Mouse (Mus musculus): ENCODE results near the gene Flt3. TPM values are rescaled to one million over a fixed set of nuclear protein-coding genes. Genes with fewer than 3 reads are reported as not detected.
A peak's percentile ranks its signal among the peaks of the same experiment; 100 is the strongest.

Flt3 gene
- total and polyA plus RNA-seq, 3 experiments: 0.76 to 3.3 (median 2.3) TPM

- no peaks in the 10 kb centered on the region for H3K27me3 ChIP-seq (replicated peaks)
- peak overlapping the region; percentile 6; the same call in 1 of the 2 replicates for H3K4me2 ChIP-seq (ENCODE audit: insufficient read depth, low read depth, poor library complexity, severe bottlenecking)
- TF ChIP-seq TBP (conservative IDR thresholded peaks at IDR 0.05; ENCODE audit: low read depth, low read length) (no peak), ZKSCAN1 (IDR thresholded peaks at IDR 0.05; ENCODE audit: borderline replicate concordance, low read depth, low read length) (no peak), SMC3 (IDR thresholded peaks at IDR 0.05; ENCODE audit: low read depth, low read length) (no peak), JUN (IDR thresholded peaks at IDR 0.05; ENCODE audit: insufficient read depth, low read depth, low read length) (no peak), EP300 (IDR thresholded peaks at IDR 0.05; ENCODE audit: low read length) (peak; percentile 63), MAZ (IDR thresholded peaks at IDR 0.05; ENCODE audit: low read depth, low read length) (no peak), RCOR1 (conservative IDR thresholded peaks at IDR 0.05; ENCODE audit: low read depth, low read length) (no peak), ELF1 (IDR thresholded peaks at IDR 0.05; ENCODE audit: low read depth, low read length) (peak; percentile 25; the same call in 1 of the 2 replicates), ZNF384 (IDR thresholded peaks at IDR 0.05; ENCODE audit: low read depth, low read length) (peak; percentile 67), MAX (IDR thresholded peaks at IDR 0.05; ENCODE audit: low read length) (no peak), MYC (IDR thresholded peaks at IDR 0.05; ENCODE audit: low read depth, low read length) (no peak), PAX5 (IDR thresholded peaks at IDR 0.05; ENCODE audit: low read length) (no peak), ETS1 (conservative IDR thresholded peaks at IDR 0.05; ENCODE audit: low read depth, low read length) (no peak), CTCF (conservative IDR thresholded peaks at IDR 0.05 in 1 of 2, IDR thresholded peaks at IDR 0.05 in 1 of 2; ENCODE audit: low read depth in 2 of 2, low read length in 2 of 2) (no peak), RAD21 (IDR thresholded peaks at IDR 0.05; ENCODE audit: low read depth, low read length) (no peak), BHLHE40 (IDR thresholded peaks at IDR 0.05; ENCODE audit: low read depth, low read length) (peak; percentile 61), JUND (conservative IDR thresholded peaks at IDR 0.05; ENCODE audit: low read depth, low read length) (no peak)
- dilution Hi-C loops (cut with MboI; ENCODE audit: extremely low pct_ligation_motif_present, extremely low pct_unique_long_range_greater_than_20kb, low sequenced_read_pairs) (no loop called here), in situ Hi-C loops (cut with MboI; ENCODE audit: low pct_ligation_motif_present, low pct_unique_long_range_greater_than_20kb, low sequenced_read_pairs) (no loop called here)
- peaks cover 3% of the 10 kb centered on the region for H3K9me3 ChIP-seq (replicated peaks; ENCODE audit: low read length)
- no peak overlapping the region for H3K27ac ChIP-seq (ENCODE audit: insufficient read depth, low read depth)
- H3K4me1 ChIP-seq (ENCODE audit: control insufficient read depth in 1 of 2, insufficient read depth in 2 of 2): peaks cover 6 to 47% of the 10 kb centered on the region in 2 experiments
- no peak overlapping the region for H3K9ac ChIP-seq (ENCODE audit: insufficient read depth, low read depth)
- no peaks in the 10 kb centered on the region for H3K79me2 ChIP-seq (replicated peaks; ENCODE audit: control insufficient read depth, extremely low read depth, insufficient read depth, poor library complexity, severe bottlenecking)
- no peaks in the 10 kb centered on the region for H3K36me3 ChIP-seq (replicated peaks in 1 of 2; ENCODE audit: control insufficient read depth in 1 of 2, insufficient read depth in 1 of 2, low read length in 1 of 2)
- no peak overlapping the region for H3K4me3 ChIP-seq (replicated peaks in 1 of 3; ENCODE audit: low read depth in 2 of 3, low read length in 2 of 3, poor library complexity in 1 of 3)
- DNase-seq (ENCODE audit: extremely low read depth): peak; percentile 83
Observed at GRCm38 (mm10) chr5:147363054-147363453, 37.2 kb downstream of the Flt3 start.

DNA sequence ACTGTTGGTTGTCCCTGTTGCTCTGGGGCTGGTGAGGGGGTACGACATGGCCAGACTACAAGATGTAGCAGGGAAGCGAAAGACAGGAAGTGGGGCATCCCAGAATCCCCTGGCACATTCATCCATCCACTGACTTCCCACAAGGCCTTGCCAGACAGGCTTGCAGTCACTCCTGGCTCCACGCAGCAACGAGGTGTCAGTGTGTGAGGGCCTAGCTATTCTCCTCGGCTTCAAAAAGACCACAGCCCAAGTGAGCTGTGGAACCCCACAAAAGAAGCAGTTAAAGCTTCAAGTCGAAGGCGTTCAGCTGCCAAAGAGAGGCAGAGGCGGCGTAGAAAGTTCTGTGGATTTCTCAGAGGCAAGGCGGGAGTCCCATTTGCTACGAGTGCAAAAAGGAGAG is 41.8 kb downstream of the Flt3 start:
- TF ChIP-seq USF2 (conservative IDR thresholded peaks at IDR 0.05; ENCODE audit: low read depth, low read length): no peak
- TF ChIP-seq E2F4 (IDR thresholded peaks at IDR 0.05; ENCODE audit: insufficient replicate concordance, low read depth, low read length): no peak
- TF ChIP-seq NELFE (IDR thresholded peaks at IDR 0.05; ENCODE audit: low read depth, low read length): no peak
- no peak for TF ChIP-seq CHD2 (IDR thresholded peaks at IDR 0.05; ENCODE audit: low read length)
- TF ChIP-seq JUN (IDR thresholded peaks at IDR 0.05; ENCODE audit: insufficient read depth, low read depth, low read length): no peak
- TF ChIP-seq KAT2A (IDR thresholded peaks at IDR 0.05; ENCODE audit: insufficient replicate concordance, low read length): no peak
- TF ChIP-seq SIN3A (IDR thresholded peaks at IDR 0.05; ENCODE audit: low read length): no peak
- no peak for TF ChIP-seq ETS1 (conservative IDR thresholded peaks at IDR 0.05; ENCODE audit: low read depth, low read length)
- H3K9me3 ChIP-seq (replicated peaks; ENCODE audit: low read length): peaks cover 6% of the 10 kb centered on the region
- in situ Hi-C loops (cut with MboI; ENCODE audit: low pct_ligation_motif_present, low pct_unique_long_range_greater_than_20kb, low sequenced_read_pairs) (no loop called here), dilution Hi-C loops (cut with MboI; ENCODE audit: extremely low pct_ligation_motif_present, extremely low pct_unique_long_range_greater_than_20kb, low sequenced_read_pairs) (no loop called here)
- no peak overlapping the region for H3K27ac ChIP-seq (ENCODE audit: insufficient read depth, low read depth)
- H3K79me2 ChIP-seq (replicated peaks; ENCODE audit: control insufficient read depth, extremely low read depth, insufficient read depth, poor library complexity, severe bottlenecking): no peaks in the 10 kb centered on the region
- H3K4me3 ChIP-seq (replicated peaks in 1 of 3; ENCODE audit: low read depth in 2 of 3, low read length in 2 of 3, poor library complexity in 1 of 3): no peak overlapping the region
- no peaks in the 10 kb centered on the region for H3K27me3 ChIP-seq (replicated peaks)
- no peak for DNase-seq (ENCODE audit: extremely low read depth)
- no peaks in the 10 kb centered on the region for H3K36me3 ChIP-seq (replicated peaks in 1 of 2; ENCODE audit: control insufficient read depth in 1 of 2, insufficient read depth in 1 of 2, low read length in 1 of 2)
- peaks cover 5 to 42% of the 10 kb centered on the region in 2 experiments; a peak in 2 of 4 replicates for H3K4me1 ChIP-seq (ENCODE audit: control insufficient read depth in 1 of 2, insufficient read depth in 2 of 2)
- H3K9ac ChIP-seq (ENCODE audit: insufficient read depth, low read depth): no peak overlapping the region
- H3K4me2 ChIP-seq (ENCODE audit: insufficient read depth, low read depth, poor library complexity, severe bottlenecking): no peak overlapping the region
